Mouse (Mus musculus) ES-Bruce4 (cell line): ENCODE measurements around the gene Slc24a3.

Experiments
- CTCF ChIP-seq: IDR thresholded peaks from one replicate; pipeline ENCODE4 v1.8.1; 2011; ENCODE audit warnings: low read depth, low read length
- EP300 ChIP-seq: IDR thresholded peaks from 2 replicates; pipeline ENCODE4 v1.6.1; 2011; ENCODE audit warnings: low read depth, low read length; ENCODE audit not compliant: insufficient read depth

GRCm38 (mm10) chr2:145564596-145564995, 397.0 kb downstream of the Slc24a3 start:
- TF ChIP-seq EP300 (no peak), CTCF (no peak)
